Mouse (Mus musculus): Measurements from ENCODE around the gene Dusp13. TPM values are rescaled to one million over a fixed set of nuclear protein-coding genes. Genes with fewer than 3 reads are reported as not detected.

The Dusp13 gene
- under 1 TPM in 1 of 2 experiments, not detected in 1; 0.64 TPM for total RNA-seq (2021)
- long read RNA-seq, experiment 1, result 0 reads
- long read RNA-seq, experiment 2, result 0 reads

DNA sequence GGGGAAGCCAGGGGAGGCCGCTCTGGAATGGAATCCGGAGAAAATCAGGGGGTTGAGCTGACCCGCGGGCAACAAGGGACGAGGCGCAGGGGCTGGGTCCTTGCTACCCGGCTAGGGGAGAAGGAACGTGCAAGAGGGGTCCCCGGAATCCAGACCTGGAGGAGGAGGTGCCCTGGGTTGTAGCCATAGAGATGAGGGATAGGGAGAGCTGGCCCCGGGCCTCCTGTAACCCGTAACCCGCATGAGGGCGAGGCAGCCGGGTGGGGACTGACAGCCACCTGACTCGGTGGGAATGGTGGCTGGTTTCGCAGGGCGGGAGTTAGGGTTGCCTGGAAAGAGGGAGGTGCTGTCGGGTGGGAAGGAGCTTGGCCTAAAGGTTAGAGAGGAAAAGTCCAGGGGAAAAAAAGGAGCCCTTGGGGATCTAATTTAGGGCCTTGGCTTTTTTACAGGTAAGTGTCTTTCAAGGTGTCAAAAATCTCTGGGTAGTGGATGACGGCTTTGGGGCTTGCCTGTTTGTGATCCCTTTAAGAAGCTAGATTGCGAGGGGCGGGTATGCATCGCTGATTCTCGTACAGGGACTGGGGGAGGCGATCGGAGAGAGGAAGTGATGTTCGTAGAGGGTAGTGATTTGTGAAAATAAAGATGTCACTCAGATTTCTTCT lies at the start of gene Dusp13:
Gene Dusp13, minus strand, starts transcription at position 301 of the 662 bp plus-strand sequence.
- DNase-seq (ENCODE audit: low spot score in 2 of 2), result peak; percentile 73 to 78

DNA sequence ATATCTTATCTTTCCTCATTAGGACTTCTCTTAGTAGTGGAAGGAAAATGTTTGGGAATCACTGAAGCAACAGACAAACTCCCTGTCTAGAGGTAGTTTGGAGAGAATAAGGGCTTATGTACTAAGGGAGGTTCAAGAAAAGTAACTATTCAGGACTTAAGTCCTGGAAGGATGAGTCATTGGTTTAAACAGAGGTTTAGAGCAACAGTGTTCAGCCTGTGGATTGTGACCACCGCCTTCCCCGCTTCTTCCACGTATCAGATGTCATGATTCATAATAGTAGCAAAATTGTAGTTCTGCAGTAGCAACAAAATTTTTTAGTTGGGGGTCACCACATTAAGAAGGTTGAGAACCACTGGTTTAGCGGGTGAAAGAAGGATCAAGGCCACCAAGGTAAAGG lies 49.7 kb upstream of the Dusp13 start:
- no peak for DNase-seq (ENCODE audit: low spot score in 2 of 2)

DNA sequence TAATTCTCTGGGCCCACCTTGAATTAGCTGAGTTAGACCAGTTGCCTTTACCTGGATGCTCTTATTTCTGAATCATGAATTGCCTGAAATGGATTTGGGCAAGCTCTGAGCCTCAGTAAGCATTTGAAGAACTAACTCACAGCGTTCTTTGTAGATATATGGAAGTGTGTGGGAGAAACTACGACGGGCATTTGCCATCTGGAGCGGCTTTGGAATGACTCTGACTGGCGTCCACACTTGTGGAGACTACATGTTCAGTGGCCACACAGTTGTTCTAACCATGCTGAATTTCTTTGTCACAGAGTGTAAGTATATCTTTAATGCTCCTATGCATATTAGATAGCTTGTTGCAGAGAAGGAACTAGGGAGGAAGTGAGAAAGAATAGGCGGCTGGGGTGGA lies 41.3 kb upstream of the Dusp13 start:
- no peak for DNase-seq (ENCODE audit: low spot score in 2 of 2)

DNA sequence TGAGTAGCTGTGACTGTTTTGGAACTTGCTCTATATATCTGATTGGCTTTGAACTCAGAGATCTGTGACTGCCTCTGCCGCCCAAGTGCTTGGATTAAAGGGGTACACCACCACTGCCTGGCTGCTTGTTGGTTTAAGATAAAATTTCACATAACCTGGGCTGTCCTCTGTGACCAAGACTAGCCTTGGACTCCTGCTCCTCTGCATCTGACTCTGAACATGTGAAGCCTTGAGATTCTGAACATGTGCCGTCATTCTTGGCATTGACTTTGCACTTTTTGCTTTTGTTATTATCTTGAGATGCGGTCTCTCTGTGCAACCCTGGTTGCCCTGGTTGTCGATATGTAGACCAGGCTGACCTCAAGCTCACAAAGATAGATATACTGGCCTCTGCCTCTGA lies 40.7 kb upstream of the Dusp13 start:
- no peak for DNase-seq (ENCODE audit: low spot score in 2 of 2)

DNA sequence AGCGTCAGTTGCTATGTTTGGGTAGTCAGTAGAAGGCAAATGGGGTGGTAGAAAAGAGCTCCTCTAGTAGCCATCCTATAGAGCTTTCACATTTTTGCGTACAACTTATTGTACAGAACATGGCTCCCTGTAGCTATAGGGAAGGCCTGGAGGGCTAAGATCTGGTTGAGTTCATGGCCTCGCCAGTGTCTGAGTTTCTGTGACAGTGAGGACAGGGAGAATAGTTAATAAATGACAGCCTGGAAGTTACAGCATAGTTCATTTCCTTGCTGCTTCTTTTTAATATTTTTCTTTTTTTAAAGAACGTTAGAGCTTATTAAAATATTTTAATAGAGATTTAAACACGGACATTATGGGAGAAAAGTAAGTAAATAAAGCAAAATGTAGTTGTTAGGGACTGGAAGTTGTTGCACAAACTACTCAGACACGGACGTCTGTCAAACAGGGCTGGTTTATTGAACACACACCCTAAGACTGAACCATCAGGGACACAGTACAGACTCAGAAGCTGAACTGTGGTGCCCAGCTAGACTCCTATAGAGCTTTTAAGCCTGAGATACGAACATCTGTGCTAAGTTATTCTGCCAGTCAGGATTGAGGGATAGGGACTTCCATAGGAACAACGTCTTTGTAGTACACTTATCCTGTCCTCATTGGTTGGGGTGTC lies 39.7 kb upstream of the Dusp13 start:
- DNase-seq (ENCODE audit: low spot score in 2 of 2), result no peak

DNA sequence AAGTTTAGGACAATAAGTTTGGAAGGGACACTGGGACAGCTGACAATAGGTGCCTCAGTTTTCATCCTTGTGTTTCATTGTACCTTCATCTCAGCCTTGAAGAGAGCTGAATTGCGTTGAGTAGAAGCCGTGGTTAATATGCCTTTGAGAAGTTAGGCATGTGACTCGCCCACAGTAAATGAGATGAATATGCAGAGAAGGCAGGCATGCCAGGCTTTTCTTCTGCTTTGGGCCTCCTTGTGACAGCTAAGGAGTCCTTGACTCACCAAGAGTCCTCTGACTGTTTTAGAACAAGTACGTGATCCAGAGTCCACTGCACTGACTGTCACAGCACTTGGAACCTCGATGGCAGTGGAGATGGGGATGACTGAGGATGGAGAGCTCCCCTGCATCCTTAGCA lies 37.1 kb upstream of the Dusp13 start:
- no peak for DNase-seq (ENCODE audit: low spot score in 2 of 2)

DNA sequence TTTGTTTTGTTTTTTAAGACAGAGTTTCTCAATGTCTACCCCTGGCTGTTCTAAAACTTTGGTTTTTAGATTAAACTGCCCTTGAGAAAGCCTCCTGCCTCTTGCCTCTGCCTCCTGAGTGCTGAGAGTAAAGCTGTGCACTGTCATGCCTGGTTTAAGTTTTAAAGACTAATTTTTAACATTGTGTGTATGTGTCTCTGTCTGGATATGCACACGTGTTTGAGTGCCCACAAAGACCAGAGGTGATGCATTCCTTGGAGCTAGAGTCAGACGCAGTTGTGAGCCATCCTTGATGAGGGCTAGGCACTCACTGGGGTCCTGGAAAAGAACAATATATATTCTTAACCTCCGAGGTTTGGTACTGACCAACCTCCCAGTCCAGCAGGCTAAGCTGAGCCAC lies 36.4 kb upstream of the Dusp13 start:
- DNase-seq (ENCODE audit: low spot score in 2 of 2), result no peak

DNA sequence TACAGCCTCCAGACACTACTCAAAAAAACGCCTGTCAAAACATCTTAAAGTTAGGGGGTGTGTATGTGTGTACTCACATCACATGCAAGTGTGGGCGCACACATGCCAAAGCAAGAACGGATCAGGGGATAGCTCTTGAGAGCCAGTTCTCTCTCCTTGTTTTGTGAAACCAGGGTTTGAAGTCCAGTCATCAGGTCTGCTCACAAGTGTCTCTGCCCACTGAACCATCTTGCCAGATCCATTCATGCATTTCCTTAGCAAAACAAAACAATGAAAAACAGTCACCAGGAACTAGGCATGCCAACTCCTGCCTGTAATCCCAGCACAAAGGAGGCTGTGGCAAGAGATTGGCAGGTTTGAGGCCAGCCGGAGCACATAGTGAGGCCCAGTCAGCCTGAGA lies 35.5 kb upstream of the Dusp13 start:
- DNase-seq (ENCODE audit: low spot score in 2 of 2), result no peak

DNA sequence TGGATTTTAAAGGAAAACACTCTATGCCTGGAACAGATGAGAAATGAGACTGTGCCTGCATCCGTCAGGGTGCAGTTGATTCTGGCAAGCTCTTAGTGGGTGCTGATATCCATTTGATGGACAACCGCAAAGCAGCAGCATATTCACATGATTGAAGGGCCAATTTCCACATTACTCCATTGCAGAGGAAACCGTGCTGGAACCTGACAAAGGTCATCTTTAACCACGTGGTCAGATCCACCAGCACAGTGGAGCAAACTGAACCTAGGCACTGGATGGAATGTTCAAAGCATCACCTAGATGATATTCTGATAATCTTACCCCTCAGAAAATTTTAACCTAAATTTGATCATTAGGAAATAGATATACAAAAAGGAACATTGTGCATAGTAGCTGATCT lies 25.2 kb upstream of the Dusp13 start:
- DNase-seq (ENCODE audit: low spot score in 2 of 2), result no peak

DNA sequence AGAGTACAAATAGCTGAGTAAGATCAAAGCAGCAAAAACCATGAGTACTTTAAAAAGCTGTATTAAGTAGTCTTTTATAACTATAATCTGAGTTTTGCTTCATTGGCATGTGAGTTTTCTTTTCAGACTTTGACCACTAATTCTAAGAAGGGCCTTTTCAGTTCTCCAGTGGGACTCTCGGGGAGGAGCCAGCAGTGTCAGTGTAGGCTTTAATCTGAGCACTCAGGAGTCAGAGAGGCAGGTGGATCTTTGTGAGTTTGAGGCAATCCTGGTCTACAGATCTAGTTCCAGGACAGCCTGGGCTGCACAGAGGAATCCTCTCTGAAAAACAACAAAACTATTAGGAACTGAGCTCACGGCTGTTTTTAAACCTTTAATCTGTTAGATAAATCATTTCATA lies 23.0 kb upstream of the Dusp13 start:
- DNase-seq (ENCODE audit: low spot score in 2 of 2), result no peak

DNA sequence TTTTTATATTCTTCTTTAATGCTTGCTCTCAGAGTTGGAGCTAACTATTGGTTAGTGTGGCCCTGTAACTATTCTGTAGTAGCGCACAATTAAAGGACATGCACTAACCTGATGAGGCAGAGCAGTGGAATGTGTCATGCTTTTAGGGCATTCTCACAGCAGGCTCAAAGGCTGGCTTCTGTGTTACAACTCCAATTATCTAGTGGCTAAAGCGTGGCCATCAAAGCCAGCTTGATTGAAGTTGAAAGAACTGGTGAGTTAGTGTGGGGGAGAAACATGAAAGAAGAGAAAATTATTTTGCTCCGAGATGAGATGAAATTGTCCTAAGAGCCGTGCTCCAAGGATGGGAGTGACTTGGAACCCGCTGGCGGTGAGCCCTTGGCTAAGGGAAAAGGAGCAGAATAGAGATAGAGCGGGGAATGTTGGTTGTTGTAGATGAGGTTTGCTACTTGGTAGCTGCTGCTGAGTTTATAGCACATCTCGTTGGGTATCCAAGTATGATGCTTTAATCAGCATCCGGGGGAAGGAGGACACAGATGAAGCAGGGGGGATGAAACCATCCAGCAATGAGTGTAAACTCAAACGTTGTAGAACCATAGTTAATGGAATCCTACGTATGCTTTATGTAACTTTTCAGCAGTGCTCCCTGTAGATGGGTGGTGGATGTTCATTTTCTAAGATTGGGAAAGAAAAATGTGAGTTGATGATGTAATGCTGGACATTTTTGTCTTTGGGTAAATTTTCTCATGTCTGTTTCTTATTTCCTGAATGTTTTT lies 21.7 kb upstream of the Dusp13 start:
- DNase-seq (ENCODE audit: low spot score in 2 of 2), result no peak

DNA sequence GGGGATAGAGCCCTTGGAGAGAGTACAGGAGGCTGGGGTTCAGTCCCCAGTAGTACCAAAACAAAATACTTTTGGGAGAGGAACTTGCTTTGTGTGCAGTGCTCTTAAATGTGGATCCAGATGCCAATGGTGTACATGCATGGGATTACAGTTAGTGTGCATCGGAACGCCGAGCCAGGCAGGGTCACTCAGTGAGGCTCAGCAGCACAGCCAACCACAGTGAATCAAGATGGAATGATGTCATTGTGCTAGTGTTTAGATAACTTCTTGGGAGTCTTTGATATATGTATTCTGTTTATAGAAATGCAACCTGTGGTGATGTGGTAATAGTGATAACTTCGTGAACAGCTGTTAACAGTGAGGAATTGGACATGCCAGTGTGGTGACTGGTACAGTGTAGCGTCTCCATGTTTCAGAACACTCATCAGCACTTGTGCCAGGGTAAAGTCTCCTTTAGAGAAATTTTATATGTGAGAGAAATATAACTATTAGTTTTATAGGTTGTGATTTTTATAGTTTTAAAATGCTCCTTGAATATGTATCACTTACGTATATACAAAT lies 15.5 kb upstream of the Dusp13 start:
- DNase-seq (ENCODE audit: low spot score in 2 of 2), result no peak

DNA sequence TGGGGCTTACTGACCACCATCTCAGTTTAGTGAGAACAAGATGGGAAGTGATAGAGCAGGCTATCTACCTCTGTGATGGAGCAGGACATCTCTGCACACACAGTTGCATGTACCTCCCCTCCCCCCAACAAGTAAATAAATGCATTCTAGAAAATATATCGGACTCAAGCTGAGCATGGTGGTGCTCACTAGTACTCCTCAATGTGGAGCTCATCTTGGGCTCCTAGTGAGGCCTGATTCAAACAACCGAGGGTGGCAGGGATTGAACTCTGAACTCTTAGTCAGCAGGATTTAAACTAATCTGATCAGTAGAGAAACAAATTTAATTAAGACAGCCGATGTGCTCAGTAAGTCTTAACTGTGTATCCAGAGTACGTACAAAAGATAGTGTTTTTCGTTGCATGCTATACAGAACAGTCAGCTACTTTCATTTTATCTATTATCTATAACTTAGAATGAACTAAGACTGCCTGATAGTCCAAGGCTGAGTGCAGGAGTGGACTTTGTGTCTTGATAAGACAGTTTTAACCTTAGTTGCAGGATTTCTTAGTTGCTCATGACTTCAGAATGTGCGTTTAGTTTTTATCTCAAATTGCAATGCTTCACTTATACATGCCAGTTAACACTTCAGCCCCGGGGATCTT lies 14.9 kb upstream of the Dusp13 start:
- no peak for DNase-seq (ENCODE audit: low spot score in 2 of 2)

DNA sequence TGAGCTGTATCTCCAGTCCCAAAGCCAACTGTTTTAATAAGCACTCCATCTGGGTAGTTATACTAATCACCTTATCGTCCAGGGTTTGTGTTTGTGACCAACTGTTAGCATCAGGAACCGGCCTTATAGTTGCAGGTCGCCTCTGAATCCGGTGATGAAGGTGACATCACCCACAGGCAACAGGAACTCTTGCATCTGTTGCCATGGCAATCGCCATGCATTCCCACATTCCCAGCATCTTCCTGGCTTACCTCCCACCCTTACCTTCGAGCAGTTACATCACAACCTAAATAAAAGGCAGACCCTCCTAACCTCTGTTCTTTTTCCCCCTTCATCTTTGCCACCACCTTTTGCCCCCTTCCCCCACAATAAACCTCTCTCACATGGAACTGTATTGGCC lies 13.7 kb upstream of the Dusp13 start:
- DNase-seq (ENCODE audit: low spot score in 2 of 2), result no peak

DNA sequence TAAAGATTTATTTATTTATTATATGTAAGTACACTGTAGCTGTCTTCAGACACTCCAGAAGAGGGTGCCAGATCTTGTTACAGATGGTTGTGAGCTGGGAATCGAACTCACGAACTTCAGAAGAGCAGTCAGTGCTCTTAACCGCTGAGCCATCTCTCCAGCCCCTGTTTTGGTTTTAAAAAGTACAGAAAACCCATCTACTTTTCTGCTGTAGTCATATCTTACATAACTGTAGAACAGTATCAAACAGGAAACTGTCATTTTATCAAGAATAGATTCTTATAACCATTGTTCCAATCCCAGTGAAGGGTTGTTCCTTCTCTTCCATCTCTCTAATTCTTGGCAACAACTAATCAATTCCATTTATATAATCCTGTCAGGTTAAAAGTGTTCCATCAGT lies 12.8 kb upstream of the Dusp13 start:
- DNase-seq (ENCODE audit: low spot score in 2 of 2), result no peak

DNA sequence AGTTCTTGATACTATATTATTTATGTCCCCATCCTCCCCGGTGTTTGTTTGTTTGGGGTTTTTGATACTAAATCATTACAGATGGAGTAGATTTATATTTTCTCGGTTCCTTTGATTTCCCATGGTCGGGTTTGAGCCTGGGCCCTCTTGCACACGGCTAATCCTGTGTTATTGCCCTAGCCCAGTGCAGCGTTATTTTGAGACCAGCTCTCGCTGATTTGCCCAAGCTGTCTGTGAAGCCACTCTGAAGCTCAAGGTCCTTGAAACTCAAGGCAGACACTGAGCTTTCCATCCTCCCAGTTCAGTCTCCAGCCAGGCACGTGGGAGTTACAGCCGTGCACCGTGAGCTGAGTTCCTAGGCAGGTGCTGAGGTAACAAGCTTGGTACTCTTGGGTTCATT lies 10.6 kb upstream of the Dusp13 start:
- DNase-seq (ENCODE audit: low spot score in 2 of 2), result no peak

DNA sequence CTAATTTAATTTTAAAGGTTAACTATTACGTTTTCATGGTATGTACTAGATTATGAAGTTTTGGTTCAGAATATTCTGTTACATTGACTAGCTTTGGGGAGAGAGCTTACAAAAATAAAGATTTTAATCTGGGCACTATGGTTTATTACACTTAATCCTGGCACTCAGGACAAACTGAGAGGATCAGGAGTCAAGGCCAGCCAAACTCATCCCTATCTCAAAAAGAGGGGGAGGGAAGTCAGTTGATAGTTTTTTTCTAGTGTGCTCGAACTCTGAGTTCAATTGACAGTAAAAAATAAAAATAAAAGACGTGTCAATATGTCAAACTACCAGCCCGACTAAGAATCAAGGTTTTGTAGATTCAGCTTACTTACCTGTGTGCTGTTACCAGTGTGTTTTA lies 2.4 kb upstream of the Dusp13 start:
- no peak for DNase-seq (ENCODE audit: low spot score in 2 of 2)

DNA sequence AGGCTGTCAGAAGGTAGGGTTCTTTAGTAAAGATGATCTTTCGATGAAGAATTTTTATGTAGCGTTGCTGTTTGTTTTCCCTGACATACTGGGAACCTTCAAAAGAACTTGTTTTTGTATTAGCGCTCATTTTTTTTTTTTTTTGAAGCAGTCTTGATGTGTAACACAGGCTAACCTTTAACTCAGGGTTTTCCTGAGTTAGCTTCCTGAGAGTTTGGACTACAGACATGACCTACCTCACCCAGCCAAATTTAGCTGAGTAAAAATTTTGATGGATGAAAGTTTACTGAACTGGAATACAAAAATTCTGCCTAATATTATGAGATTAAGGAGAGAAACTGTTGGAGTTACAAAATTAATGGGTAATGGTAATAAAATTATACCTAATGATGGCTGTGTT lies 1.4 kb upstream of the Dusp13 start:
- no peak for DNase-seq (ENCODE audit: low spot score in 2 of 2)

DNA sequence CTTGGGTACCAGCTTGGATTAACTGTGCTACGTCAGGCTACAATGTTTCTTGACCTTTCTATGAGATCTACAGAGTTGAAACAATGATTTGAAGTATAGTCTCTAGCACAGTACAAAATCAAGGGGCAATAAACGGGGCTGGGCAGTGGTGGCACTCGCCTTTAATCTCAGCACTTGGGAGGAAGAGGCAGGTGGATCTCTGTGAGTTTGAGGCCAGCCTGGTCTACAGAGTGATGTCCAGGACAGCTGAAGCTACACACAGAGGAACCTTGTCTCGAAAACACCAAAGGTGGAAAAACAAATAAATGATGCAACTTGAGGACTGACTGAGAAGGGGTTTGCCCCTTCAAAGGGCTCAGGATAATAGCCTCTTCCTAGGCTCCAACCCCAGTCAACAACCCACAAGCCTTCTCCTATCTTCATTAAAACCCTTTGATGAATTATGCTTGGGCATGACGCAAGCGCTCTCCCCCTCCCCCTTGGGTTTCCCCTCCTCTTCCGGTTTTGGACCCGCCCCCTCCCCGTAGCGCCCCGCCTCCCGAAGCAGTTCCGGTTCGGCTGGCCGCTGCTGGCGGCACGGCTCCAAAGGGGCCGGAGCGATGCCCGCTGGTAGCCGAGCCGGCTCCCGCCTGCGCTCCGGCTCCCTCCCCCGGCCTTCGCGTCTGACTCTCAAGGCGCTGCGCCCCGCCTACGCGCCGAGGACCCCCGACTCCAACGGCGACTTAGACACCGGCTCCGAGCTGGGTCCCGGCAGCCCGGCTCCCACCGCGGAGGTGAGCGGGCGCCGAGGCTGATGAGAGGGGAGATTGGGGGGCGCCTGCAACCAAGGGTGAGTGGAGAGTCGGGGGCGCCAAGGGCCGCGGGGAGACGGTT lies 737 bp downstream of the Dusp13 start, which contains the start of gene Samd8:
Gene Samd8, plus strand, starts transcription at position 524 of the 873 bp plus-strand sequence.
- peak; percentile 85 to 87 for DNase-seq (ENCODE audit: low spot score in 2 of 2)

DNA sequence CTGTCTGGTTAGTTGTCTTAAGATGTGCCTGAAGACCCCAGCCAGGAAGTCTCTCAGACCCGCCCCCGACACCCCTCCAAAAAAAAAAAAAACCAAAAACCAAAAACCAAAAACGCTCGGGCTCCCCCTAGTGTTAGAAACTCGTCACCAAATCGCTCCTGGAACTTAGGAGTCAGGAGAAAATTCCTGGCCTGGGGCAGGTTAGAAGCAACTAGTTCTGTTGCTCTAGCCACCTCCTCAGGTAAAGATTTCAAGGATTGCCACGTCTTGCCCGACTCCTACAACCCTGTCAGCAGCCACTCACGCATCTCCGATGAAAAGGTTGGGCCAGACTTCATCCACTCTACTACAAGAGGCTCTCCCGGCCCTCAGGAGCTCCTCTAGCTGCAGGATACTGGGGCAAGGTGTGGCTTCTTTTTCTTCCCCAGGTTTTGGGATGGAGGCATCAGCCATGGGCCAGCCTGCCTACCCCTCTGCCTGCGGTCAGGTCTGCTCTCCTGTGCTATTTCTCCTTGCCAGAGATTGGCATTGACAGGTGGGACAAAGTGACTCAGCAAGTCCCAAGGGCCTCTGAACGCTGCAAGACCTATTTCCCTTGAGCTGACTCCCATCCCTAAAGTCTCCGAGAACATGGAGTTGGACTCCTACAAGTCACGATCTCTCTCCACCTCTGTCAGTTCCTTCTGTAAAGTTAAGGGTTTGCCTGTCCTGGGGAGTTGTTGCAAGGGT lies 2.7 kb downstream of the Dusp13 start:
- DNase-seq (ENCODE audit: low spot score in 2 of 2), result peak in 1 of 2 experiments; percentile 47
